Mouse (Mus musculus) heart, embryonic 11.5 days (tissue): Measurements from ENCODE around the gene Gm38119. TPM values are rescaled to one million over a fixed set of nuclear protein-coding genes. Genes with fewer than 3 reads are reported as not detected.

ENCODE experiments used
- ATAC-seq: fragments of 200-750 bp; cut with Nextera tagmentation; replicated peaks from 2 replicates; pipeline ENCODE4 v1.8.0; 2017; ENCODE audit warnings: moderate library complexity; ENCODE audit not compliant: insufficient number of reproducible peaks, low FRiP score, low TSS enrichment
- H3K27ac ChIP-seq: fragments of 300-500 bp; sonication (generic); 2 replicates; pipeline ENCODE4 v1.5.1; 2014; ENCODE audit warnings: mild to moderate bottlenecking, low read depth, low read length
- H3K27me3 ChIP-seq: fragments of 300-500 bp; sonication (generic); 2 replicates; pipeline ENCODE4 v1.6.1; 2014; ENCODE audit warnings: mild to moderate bottlenecking, low read length, mixed read lengths; ENCODE audit not compliant: control insufficient read depth, insufficient read depth
- H3K36me3 ChIP-seq: fragments of 300-500 bp; sonication (generic); 2 replicates; pipeline ENCODE4 v1.6.1; 2014; ENCODE audit warnings: mild to moderate bottlenecking, low read length, moderate library complexity, mixed read lengths; ENCODE audit not compliant: control insufficient read depth, insufficient read depth
- H3K4me1 ChIP-seq: fragments of 300-500 bp; sonication (generic); 2 replicates; pipeline ENCODE4 v1.6.1; 2014; ENCODE audit warnings: low read length; ENCODE audit not compliant: control insufficient read depth, insufficient read depth
- H3K4me2 ChIP-seq: fragments of 300-500 bp; sonication (generic); 2 replicates; pipeline ENCODE4 v1.6.1; 2014; ENCODE audit warnings: mild to moderate bottlenecking, moderate library complexity
- H3K4me3 ChIP-seq: fragments of 300-500 bp; sonication (generic); 2 replicates; pipeline ENCODE4 v1.5.1; 2014; ENCODE audit warnings: low read depth, low read length
- H3K9ac ChIP-seq: fragments of 300-500 bp; sonication (generic); 2 replicates; pipeline ENCODE4 v1.6.1; 2014; ENCODE audit warnings: mild to moderate bottlenecking, low read depth, low read length, moderate library complexity
- H3K9me3 ChIP-seq: fragments of 300-500 bp; sonication (generic); replicated peaks from 2 replicates; pipeline ENCODE4 v1.6.1; 2016; ENCODE audit warnings: low read length; ENCODE audit not compliant: control insufficient read depth
- WGBS: fragments of 180-500 bp; shearing (Covaris S2); extraction: QIAGEN DNeasy Blood & Tissue Kit; methylation state at CpG from one replicate; pipeline ENCODE4 v1.1.7; 2014; ENCODE audit not compliant: insufficient replicate concordance; 5-methylcytosine and 5-hydroxymethylcytosine counted together
- polyA plus RNA-seq: library from polyadenylated mRNA; unstranded; fragments of >200 nt; fragmentation: Nextera tagmentation; extraction: Ambion mirVana; gene quantifications from 2 replicates; pipeline ENCODE4 v1.2.1, GENCODE M21; 2014

Gm38119 gene
- not detected in 2 replicates for polyA plus RNA-seq

GRCm38 (mm10) chr3:92738996-92739395 is at the start of gene Gm38119:
Gene Gm38119 (minus strand): TSS chr3:92739096.
- Histone ChIP-seq H3K36me3 (no peaks in the 10 kb centered on the region), H3K4me1 (no peaks in the 10 kb centered on the region), H3K4me2 (no peak within 1 kb of the TSS), H3K9me3 (no peaks in the 10 kb centered on the region), H3K9ac (no peak within 1 kb of the TSS), H3K27me3 (no peaks in the 10 kb centered on the region), H3K4me3 (no peak within 1 kb of the TSS), H3K27ac (no peak within 1 kb of the TSS)
- no peak for ATAC-seq
- 52% methylated on average over 1 of the region's 1 CpGs for WGBS

GRCm38 (mm10) chr3:92778799-92779198 is 39.9 kb upstream of the Gm38119 start, which contains the start of gene Lce1i:
Gene Lce1i (minus strand): TSS chr3:92778899.
- Histone ChIP-seq H3K36me3 (no peaks in the 10 kb centered on the region), H3K27me3 (no peaks in the 10 kb centered on the region), H3K27ac (no peak within 1 kb of the TSS), H3K4me2 (no peak within 1 kb of the TSS), H3K4me1 (no peaks in the 10 kb centered on the region), H3K4me3 (no peak within 1 kb of the TSS), H3K9ac (no peak within 1 kb of the TSS), H3K9me3 (no peaks in the 10 kb centered on the region)
- ATAC-seq = no peak
- 68% methylated on average over 1 of the region's 1 CpGs for WGBS

- Histone ChIP-seq H3K27me3 (no peaks in the 10 kb centered on the region), H3K4me2 (no peak overlapping the region), H3K9me3 (no peaks in the 10 kb centered on the region), H3K9ac (no peak overlapping the region), H3K4me1 (no peaks in the 10 kb centered on the region), H3K27ac (no peak overlapping the region), H3K36me3 (no peaks in the 10 kb centered on the region), H3K4me3 (no peak overlapping the region)
- WGBS = 13% methylated on average over 3 of the region's 3 CpGs
- no peak for ATAC-seq
Measured at GRCm38 (mm10) chr3:92771573-92771972, 32.7 kb upstream of the Gm38119 start.

GRCm38 (mm10) chr3:92764965-92765364 is 26.1 kb upstream of the Gm38119 start, which contains the start of gene Lce1h:
Gene Lce1h (minus strand): TSS chr3:92765065.
- Histone ChIP-seq H3K9me3 (no peaks in the 10 kb centered on the region), H3K4me2 (no peak within 1 kb of the TSS), H3K4me1 (no peaks in the 10 kb centered on the region), H3K4me3 (no peak within 1 kb of the TSS), H3K27me3 (no peaks in the 10 kb centered on the region), H3K27ac (no peak within 1 kb of the TSS), H3K36me3 (no peaks in the 10 kb centered on the region), H3K9ac (no peak within 1 kb of the TSS)
- no peak for ATAC-seq
- WGBS = 90% methylated on average over 1 of the region's 1 CpGs

- Histone ChIP-seq H3K9me3 (no peaks in the 10 kb centered on the region), H3K4me1 (no peaks in the 10 kb centered on the region), H3K27ac (no peak overlapping the region), H3K4me3 (no peak overlapping the region), H3K9ac (no peak overlapping the region), H3K27me3 (no peaks in the 10 kb centered on the region), H3K4me2 (no peak overlapping the region), H3K36me3 (no peaks in the 10 kb centered on the region)
- WGBS = 33% methylated on average over 3 of the region's 3 CpGs
- ATAC-seq = no peak
Measured at GRCm38 (mm10) chr3:92753197-92753596, 14.3 kb upstream of the Gm38119 start.

- Histone ChIP-seq H3K9me3 (no peaks in the 10 kb centered on the region), H3K36me3 (no peaks in the 10 kb centered on the region), H3K27me3 (no peaks in the 10 kb centered on the region), H3K27ac (no peak within 1 kb of the TSS), H3K4me2 (no peak within 1 kb of the TSS), H3K4me3 (no peak within 1 kb of the TSS), H3K4me1 (no peaks in the 10 kb centered on the region), H3K9ac (no peak within 1 kb of the TSS)
- ATAC-seq = no peak
- 75% methylated on average over 1 of the region's 1 CpGs for WGBS
Measured at GRCm38 (mm10) chr3:92752238-92752637, 13.3 kb upstream of the Gm38119 start, which contains the start of gene Lce1g. Gene Lce1g (minus strand): TSS chr3:92752338.

- H3K36me3 ChIP-seq = no peaks in the 10 kb centered on the region
- WGBS = 80% methylated on average over 5 of the region's 5 CpGs
- ATAC-seq = no peak
- no peaks in the 10 kb centered on the region for H3K4me1 ChIP-seq
- H3K27ac ChIP-seq = no peak overlapping the region
- H3K4me3 ChIP-seq = no peak overlapping the region
- H3K9ac ChIP-seq = no peak overlapping the region
- H3K27me3 ChIP-seq = no peaks in the 10 kb centered on the region
- H3K9me3 ChIP-seq = no peaks in the 10 kb centered on the region
- no peak overlapping the region for H3K4me2 ChIP-seq
Measured at GRCm38 (mm10) chr3:92722631-92723030, 16.3 kb downstream of the Gm38119 start.

GRCm38 (mm10) chr3:92720250-92720649 is 18.6 kb downstream of the Gm38119 start, which contains the start of gene Lce1f:
Gene Lce1f (minus strand): TSS chr3:92720350.
- Histone ChIP-seq H3K27ac (no peak within 1 kb of the TSS), H3K9me3 (no peaks in the 10 kb centered on the region), H3K4me2 (no peak within 1 kb of the TSS), H3K9ac (no peak within 1 kb of the TSS), H3K27me3 (no peaks in the 10 kb centered on the region), H3K4me1 (no peaks in the 10 kb centered on the region), H3K4me3 (no peak within 1 kb of the TSS), H3K36me3 (no peaks in the 10 kb centered on the region)
- ATAC-seq = no peak
- 63% methylated on average over 3 of the region's 3 CpGs for WGBS

GRCm38 (mm10) chr3:92715122-92715521 is 23.8 kb downstream of the Gm38119 start:
- Histone ChIP-seq H3K27me3 (no peaks in the 10 kb centered on the region), H3K4me1 (no peaks in the 10 kb centered on the region), H3K9ac (no peak overlapping the region), H3K4me3 (no peak overlapping the region), H3K36me3 (no peaks in the 10 kb centered on the region), H3K9me3 (no peaks in the 10 kb centered on the region), H3K27ac (no peak overlapping the region), H3K4me2 (no peak overlapping the region)
- ATAC-seq = no peak
